Mouse (Mus musculus) kidney, postnatal 0 days (tissue): ENCODE data around the gene Dnajb1. TPM values are rescaled to one million over a fixed set of nuclear protein-coding genes. Genes with fewer than 3 reads are reported as not detected.

Experiments
- ATAC-seq: fragments of 200-750 bp; cut with Nextera tagmentation; replicated peaks from 2 replicates; pipeline ENCODE4 v1.8.0; 2017; ENCODE audit warnings: low read depth, moderate number of reproducible peaks, moderate TSS enrichment, moderate library complexity; ENCODE audit not compliant: low FRiP score
- DNase-seq: peaks from one replicate; pipeline ENCODE4 v3.0.0-alpha.2; 2016; ENCODE audit warnings: low spot score
- H3K27ac ChIP-seq: fragments of 300-500 bp; sonication (generic); 2 replicates; pipeline ENCODE4 v1.5.1; 2014; ENCODE audit warnings: mild to moderate bottlenecking
- H3K27me3 ChIP-seq: fragments of 300-500 bp; sonication (generic); 2 replicates; pipeline ENCODE4 v1.6.1; 2014; ENCODE audit warnings: low read length, mixed read lengths; ENCODE audit not compliant: insufficient read depth
- H3K36me3 ChIP-seq: fragments of 300-500 bp; sonication (generic); 2 replicates; pipeline ENCODE4 v1.6.1; 2014; ENCODE audit warnings: low read length, mixed read lengths; ENCODE audit not compliant: insufficient read depth
- H3K4me1 ChIP-seq: fragments of 300-500 bp; sonication (generic); replicated peaks from 2 replicates; pipeline ENCODE4 v1.6.1; 2014; ENCODE audit warnings: antibody characterized with exemption, low read length, mixed read lengths; ENCODE audit not compliant: insufficient read depth
- H3K4me2 ChIP-seq: fragments of 300-500 bp; sonication (generic); 2 replicates; pipeline ENCODE4 v1.6.1; 2014; ENCODE audit warnings: mild to moderate bottlenecking, low read length, moderate library complexity, mixed read lengths
- H3K4me3 ChIP-seq: fragments of 300-500 bp; sonication (generic); replicated peaks from 2 replicates; pipeline ENCODE4 v1.5.1; 2014; ENCODE audit warnings: low read depth, low read length
- H3K9ac ChIP-seq: fragments of 300-500 bp; sonication (generic); 2 replicates; pipeline ENCODE4 v1.6.1; 2014; ENCODE audit warnings: low read depth, low read length
- H3K9me3 ChIP-seq: fragments of 300-500 bp; sonication (generic); replicated peaks from 2 replicates; pipeline ENCODE4 v1.6.1; 2016; ENCODE audit warnings: low read length, inconsistent platforms, mixed read lengths
- CTCF ChIP-seq: IDR thresholded peaks from 2 replicates; pipeline ENCODE4 v1.5.1; 2016; ENCODE audit warnings: antibody characterized with exemption, low read depth, mild to moderate bottlenecking, moderate library complexity
- WGBS: fragments of 180-500 bp; shearing (Covaris S2); extraction: QIAGEN DNeasy Blood & Tissue Kit; methylation state at CpG from one replicate; pipeline ENCODE4 v1.1.7; 2014; 5-methylcytosine and 5-hydroxymethylcytosine counted together
- polyA plus RNA-seq: library from polyadenylated mRNA; unstranded; fragments of >200 nt; fragmentation: Nextera tagmentation; extraction: Ambion mirVana; gene quantifications from 2 replicates; pipeline ENCODE4 v1.2.1, GENCODE M21; 2015

Dnajb1 gene
- polyA plus RNA-seq, result 30.2 and 35.3 TPM in 2 replicates

DNA sequence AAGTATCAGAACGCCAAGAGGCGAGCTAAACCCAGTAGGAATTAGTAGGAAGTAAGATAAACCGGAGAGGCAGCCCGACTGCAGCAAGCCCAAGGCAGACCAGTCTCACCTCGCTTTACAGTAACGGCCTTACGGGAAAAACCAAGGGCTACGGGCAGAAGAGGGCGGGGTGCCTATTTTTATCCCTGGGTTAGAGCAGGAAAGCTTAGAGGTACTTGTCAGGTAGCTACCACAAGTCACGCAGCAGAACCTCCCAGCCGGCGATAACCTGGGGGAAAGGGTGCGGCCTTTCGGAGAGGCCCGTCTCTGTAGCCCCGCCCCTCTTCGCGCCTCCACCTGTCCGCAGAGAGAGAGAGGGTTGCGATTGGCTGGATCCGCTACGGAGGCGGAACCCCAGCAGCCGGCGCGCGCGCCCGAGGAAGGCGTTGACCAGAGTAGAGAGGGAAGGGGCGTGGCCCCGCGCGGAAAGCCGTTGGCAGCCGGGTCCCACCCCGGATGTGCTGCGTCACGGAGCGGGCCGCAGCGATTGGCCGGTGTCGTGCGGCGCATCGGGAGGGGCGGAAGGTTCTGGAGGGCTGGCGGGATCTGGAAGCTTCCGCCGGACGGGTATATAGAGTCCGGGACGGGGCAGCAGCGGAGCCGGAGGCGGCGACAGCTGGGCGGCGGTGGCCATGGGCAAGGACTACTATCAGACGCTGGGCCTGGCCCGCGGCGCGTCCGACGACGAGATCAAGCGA lies at the start of gene Dnajb1, which contains the start of gene Tecr:
TSS of gene Dnajb1 (plus strand) at position 533 of the 737 bp plus-strand sequence.
TSS of gene Tecr (minus strand) at position 311 of the 737 bp plus-strand sequence.
- no peaks in the 10 kb centered on the region for H3K9me3 ChIP-seq
- peak within 1 kb of the TSS; percentile 78 for H3K4me3 ChIP-seq
- peaks cover 14% of the 10 kb centered on the region; the same call in 1 of the 2 replicates for H3K4me1 ChIP-seq
- DNase-seq (peak; percentile 100), ATAC-seq (peak; percentile 96)
- H3K9ac ChIP-seq, result peak within 1 kb of the TSS; percentile 86
- peaks cover 26% of the 10 kb centered on the region for H3K36me3 ChIP-seq
- H3K27ac ChIP-seq, result peak within 1 kb of the TSS; percentile 98
- peak within 1 kb of the TSS; percentile 81 for H3K4me2 ChIP-seq
- under 1% methylated on average over 68 of the region's 69 CpGs for WGBS
- TF ChIP-seq CTCF, result no peak
- H3K27me3 ChIP-seq, result no peaks in the 10 kb centered on the region

DNA sequence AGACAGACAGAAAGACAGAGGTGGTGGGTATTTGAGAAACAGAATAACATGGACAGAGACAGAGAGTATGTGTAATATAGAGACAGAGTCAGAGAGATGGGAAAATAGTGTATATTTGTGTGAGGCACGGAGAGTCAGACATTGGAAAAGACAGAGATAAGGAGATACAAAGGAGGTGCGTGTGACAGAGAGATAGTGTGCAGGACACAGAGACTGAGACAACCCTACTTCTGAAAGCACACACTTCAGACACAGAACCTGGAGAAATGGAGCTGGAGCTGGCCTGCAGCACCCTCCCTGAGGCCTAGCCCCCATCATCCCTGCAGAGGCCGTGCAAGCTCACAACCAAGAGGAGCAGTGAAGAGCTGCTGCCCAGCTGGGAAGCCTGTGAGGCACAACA lies 45.3 kb upstream of the Dnajb1 start:
- 75% methylated on average over 3 of the region's 3 CpGs for WGBS

DNA sequence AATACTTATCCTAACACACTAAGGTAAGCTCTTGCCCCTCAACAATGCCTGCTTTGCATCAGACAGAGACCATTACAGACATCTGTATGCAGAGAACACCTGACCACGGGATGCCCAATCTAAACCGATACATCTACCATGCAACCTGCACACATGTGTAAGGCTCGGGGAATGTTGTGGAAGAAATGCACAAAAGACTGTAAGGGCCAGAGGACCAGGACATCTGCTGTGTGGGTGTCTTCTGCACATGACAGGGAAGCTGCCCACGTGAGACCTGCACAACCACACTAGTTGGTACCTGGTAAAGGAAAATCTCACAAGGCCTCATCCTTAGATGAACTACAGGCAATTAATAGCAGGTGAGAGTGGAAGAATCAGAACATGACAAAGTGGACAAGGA lies 44.7 kb upstream of the Dnajb1 start:
- H3K36me3 ChIP-seq, result no peaks in the 10 kb centered on the region
- no peak overlapping the region for H3K4me2 ChIP-seq
- ATAC-seq, result no peak
- no peak for DNase-seq
- H3K9ac ChIP-seq, result no peak overlapping the region
- H3K27ac ChIP-seq, result no peak overlapping the region
- H3K4me1 ChIP-seq, result peaks cover 10% of the 10 kb centered on the region
- WGBS, result 74% methylated on average over 4 of the region's 4 CpGs
- H3K9me3 ChIP-seq, result no peaks in the 10 kb centered on the region
- H3K27me3 ChIP-seq, result no peaks in the 10 kb centered on the region
- no peak overlapping the region for H3K4me3 ChIP-seq
- no peak for TF ChIP-seq CTCF

More for the DNA sequence above, 45.3 kb upstream of the Dnajb1 start:
- ATAC-seq (no peak), DNase-seq (no peak)
- Histone ChIP-seq H3K4me3 (no peak overlapping the region), H3K36me3 (no peaks in the 10 kb centered on the region), H3K9me3 (no peaks in the 10 kb centered on the region), H3K27ac (no peak overlapping the region), H3K4me1 (peaks cover 4% of the 10 kb centered on the region), H3K4me2 (no peak overlapping the region), H3K9ac (no peak overlapping the region), H3K27me3 (no peaks in the 10 kb centered on the region)
- no peak for TF ChIP-seq CTCF

DNA sequence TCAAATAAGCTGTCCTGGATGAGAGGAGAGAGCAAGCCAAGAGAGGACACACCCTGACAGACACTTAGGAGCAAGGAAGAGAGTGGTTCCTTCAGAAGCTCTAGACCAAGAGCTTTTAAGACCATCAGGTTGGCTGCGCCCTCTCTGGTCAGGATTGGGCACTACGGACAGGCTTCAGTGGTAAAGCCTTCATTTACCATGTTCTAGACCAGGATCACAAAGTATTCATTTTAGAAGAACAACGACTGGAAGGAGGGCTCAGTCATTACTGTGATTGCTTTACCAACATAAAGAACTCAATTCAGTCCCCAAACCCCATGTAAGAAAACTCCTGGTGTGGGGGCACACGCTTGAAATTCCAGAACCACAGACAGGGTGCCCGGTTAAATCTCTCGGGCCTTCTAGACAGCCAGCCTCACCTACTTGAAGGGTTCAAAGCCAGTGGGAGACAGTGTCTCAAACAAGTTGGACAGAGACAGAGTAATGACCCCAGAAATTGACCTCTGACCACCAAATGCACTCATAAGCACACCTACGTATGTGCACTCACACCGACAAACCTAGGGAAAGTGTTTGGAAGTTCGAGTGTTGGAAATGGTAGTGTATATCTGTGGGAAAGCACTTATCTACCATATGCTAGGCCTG lies 42.1 kb upstream of the Dnajb1 start:
- no peaks in the 10 kb centered on the region for H3K9me3 ChIP-seq
- H3K27ac ChIP-seq, result no peak overlapping the region
- H3K27me3 ChIP-seq, result no peaks in the 10 kb centered on the region
- WGBS, result 78% methylated on average over 9 of the region's 9 CpGs
- peaks cover 7% of the 10 kb centered on the region; the same call in 1 of the 2 replicates for H3K36me3 ChIP-seq
- H3K9ac ChIP-seq, result peak overlapping the region; percentile 77; the same call in 1 of the 2 replicates
- DNase-seq (peak; percentile 51), ATAC-seq (no peak)
- H3K4me3 ChIP-seq, result no peak overlapping the region
- peak overlapping the region; percentile 80 for H3K4me2 ChIP-seq
- TF ChIP-seq CTCF, result peak; percentile 53; the same call in 1 of the 2 replicates
- peaks cover 10% of the 10 kb centered on the region for H3K4me1 ChIP-seq

DNA sequence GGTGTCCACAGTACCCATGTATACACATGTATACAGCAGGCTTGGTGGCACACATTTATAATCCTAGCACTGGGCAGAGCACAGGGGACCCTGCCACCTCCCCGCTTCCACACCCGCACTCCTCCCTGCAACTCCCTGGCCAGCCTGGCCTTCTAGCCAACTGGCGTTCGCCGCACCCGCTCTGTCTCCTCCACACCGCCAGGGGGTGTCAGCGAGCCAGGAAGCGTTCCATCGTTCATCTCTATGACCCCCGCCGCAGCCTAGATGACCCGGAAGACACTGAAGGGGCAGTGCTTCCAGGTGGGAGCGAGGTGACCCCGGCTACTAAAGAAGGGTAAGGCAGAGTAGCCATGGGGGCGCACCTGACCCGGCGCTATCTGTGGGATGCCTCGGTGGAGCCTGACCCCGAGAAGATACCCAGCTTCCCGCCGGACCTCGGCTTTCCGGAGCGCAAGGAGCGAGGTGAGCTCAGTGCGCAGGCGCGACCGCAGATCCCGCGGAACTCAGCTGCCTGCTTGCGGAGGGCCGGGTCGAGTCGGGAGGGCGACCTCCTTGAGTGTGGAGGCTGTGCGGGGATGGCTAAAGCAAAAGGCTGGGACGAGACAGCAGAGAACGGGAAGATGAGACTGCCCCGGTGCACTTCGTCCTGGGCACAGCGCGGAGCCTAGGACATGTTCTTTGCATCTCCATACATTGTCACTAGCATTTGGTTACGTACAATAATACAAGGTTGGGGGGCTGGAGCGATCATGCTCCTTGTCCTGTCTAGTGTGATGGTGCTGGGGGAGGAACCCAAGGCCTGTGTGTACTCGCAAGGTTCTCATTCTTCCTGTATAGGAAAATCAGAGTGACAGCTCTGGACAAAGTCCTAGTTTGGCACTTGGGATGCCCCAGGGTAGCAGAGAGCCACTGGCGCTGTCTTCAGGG lies 41.3 kb upstream of the Dnajb1 start, which contains the start of gene Ndufb7:
TSS of gene Ndufb7 (plus strand) at position 203 of the 927 bp plus-strand sequence.
- peak within 1 kb of the TSS; percentile 80 for H3K4me2 ChIP-seq
- DNase-seq, result peak; percentile 93
- under 1% methylated on average over 48 of the region's 48 CpGs for WGBS
- peak; percentile 85 for ATAC-seq
- no peaks in the 10 kb centered on the region for H3K27me3 ChIP-seq
- H3K9ac ChIP-seq, result peak within 1 kb of the TSS; percentile 77
- peak; percentile 98 for TF ChIP-seq CTCF
- peaks cover 15% of the 10 kb centered on the region; the same call in 1 of the 2 replicates for H3K36me3 ChIP-seq
- peaks cover 10% of the 10 kb centered on the region for H3K4me1 ChIP-seq
- H3K9me3 ChIP-seq, result no peaks in the 10 kb centered on the region
- peak within 1 kb of the TSS; percentile 84 for H3K27ac ChIP-seq
- H3K4me3 ChIP-seq, result peak within 1 kb of the TSS; percentile 88
